Mouse (Mus musculus) heart, embryonic 11.5 days (tissue): Measurements from ENCODE around the gene Mpped1. TPM values are rescaled to one million over a fixed set of nuclear protein-coding genes. Genes with fewer than 3 reads are reported as not detected.

ENCODE experiments used
- ATAC-seq: fragments of 200-750 bp; cut with Nextera tagmentation; replicated peaks from 2 replicates; pipeline ENCODE4 v1.8.0; 2017; ENCODE audit warnings: moderate library complexity; ENCODE audit not compliant: insufficient number of reproducible peaks, low FRiP score, low TSS enrichment
- H3K27ac ChIP-seq: fragments of 300-500 bp; sonication (generic); 2 replicates; pipeline ENCODE4 v1.5.1; 2014; ENCODE audit warnings: mild to moderate bottlenecking, low read depth, low read length
- H3K27me3 ChIP-seq: fragments of 300-500 bp; sonication (generic); 2 replicates; pipeline ENCODE4 v1.6.1; 2014; ENCODE audit warnings: mild to moderate bottlenecking, low read length, mixed read lengths; ENCODE audit not compliant: control insufficient read depth, insufficient read depth
- H3K36me3 ChIP-seq: fragments of 300-500 bp; sonication (generic); 2 replicates; pipeline ENCODE4 v1.6.1; 2014; ENCODE audit warnings: mild to moderate bottlenecking, low read length, moderate library complexity, mixed read lengths; ENCODE audit not compliant: control insufficient read depth, insufficient read depth
- H3K4me1 ChIP-seq: fragments of 300-500 bp; sonication (generic); 2 replicates; pipeline ENCODE4 v1.6.1; 2014; ENCODE audit warnings: low read length; ENCODE audit not compliant: control insufficient read depth, insufficient read depth
- H3K4me2 ChIP-seq: fragments of 300-500 bp; sonication (generic); 2 replicates; pipeline ENCODE4 v1.6.1; 2014; ENCODE audit warnings: mild to moderate bottlenecking, moderate library complexity
- H3K4me3 ChIP-seq: fragments of 300-500 bp; sonication (generic); 2 replicates; pipeline ENCODE4 v1.5.1; 2014; ENCODE audit warnings: low read depth, low read length
- H3K9ac ChIP-seq: fragments of 300-500 bp; sonication (generic); 2 replicates; pipeline ENCODE4 v1.6.1; 2014; ENCODE audit warnings: mild to moderate bottlenecking, low read depth, low read length, moderate library complexity
- H3K9me3 ChIP-seq: fragments of 300-500 bp; sonication (generic); replicated peaks from 2 replicates; pipeline ENCODE4 v1.6.1; 2016; ENCODE audit warnings: low read length; ENCODE audit not compliant: control insufficient read depth
- WGBS: fragments of 180-500 bp; shearing (Covaris S2); extraction: QIAGEN DNeasy Blood & Tissue Kit; methylation state at CpG from one replicate; pipeline ENCODE4 v1.1.7; 2014; ENCODE audit not compliant: insufficient replicate concordance; 5-methylcytosine and 5-hydroxymethylcytosine counted together
- polyA plus RNA-seq: library from polyadenylated mRNA; unstranded; fragments of >200 nt; fragmentation: Nextera tagmentation; extraction: Ambion mirVana; gene quantifications from 2 replicates; pipeline ENCODE4 v1.2.1, GENCODE M21; 2014

Mpped1 gene
- polyA plus RNA-seq, 1 experiment from 2014 or later, result 0.27 TPM

GRCm38 (mm10) chr15:83845734-83846133, 66.5 kb downstream of the Mpped1 start:
- H3K9me3 ChIP-seq, result no peaks in the 10 kb centered on the region
- no peak overlapping the region for H3K9ac ChIP-seq
- H3K4me3 ChIP-seq, result no peak overlapping the region
- WGBS, result 46% methylated on average over 11 of the region's 11 CpGs
- no peak; the same call in 1 of the 2 replicates for ATAC-seq
- H3K4me2 ChIP-seq, result no peak overlapping the region; the same call in 1 of the 2 replicates
- no peaks in the 10 kb centered on the region for H3K4me1 ChIP-seq
- no peak overlapping the region for H3K27ac ChIP-seq
- H3K36me3 ChIP-seq, result no peaks in the 10 kb centered on the region
- peaks cover 12% of the 10 kb centered on the region for H3K27me3 ChIP-seq

- 31% methylated on average over 8 of the region's 8 CpGs for WGBS
- H3K4me1 ChIP-seq, result no peaks in the 10 kb centered on the region
These were observed 67.3 kb downstream of the Mpped1 start for GRCm38 (mm10) chr15:83846592-83846991.

GRCm38 (mm10) chr15:83847512-83847911, 68.2 kb downstream of the Mpped1 start:
- ATAC-seq, result no peak
- no peaks in the 10 kb centered on the region for H3K4me1 ChIP-seq
- no peak overlapping the region for H3K9ac ChIP-seq
- no peak overlapping the region for H3K4me3 ChIP-seq
- no peak overlapping the region for H3K27ac ChIP-seq
- no peak overlapping the region for H3K4me2 ChIP-seq
- no peaks in the 10 kb centered on the region for H3K9me3 ChIP-seq
- WGBS, result 66% methylated on average over 4 of the region's 4 CpGs
- H3K36me3 ChIP-seq, result no peaks in the 10 kb centered on the region
- H3K27me3 ChIP-seq, result peaks cover 10% of the 10 kb centered on the region

More at GRCm38 (mm10) chr15:83846592-83846991, 67.3 kb downstream of the Mpped1 start:
- H3K27me3 ChIP-seq, result peaks cover 12% of the 10 kb centered on the region
- ATAC-seq, result no peak
- no peak overlapping the region; the same call in 1 of the 2 replicates for H3K4me2 ChIP-seq
- no peaks in the 10 kb centered on the region for H3K36me3 ChIP-seq
- no peak overlapping the region for H3K4me3 ChIP-seq
- H3K9ac ChIP-seq, result no peak overlapping the region
- no peaks in the 10 kb centered on the region for H3K9me3 ChIP-seq
- H3K27ac ChIP-seq, result no peak overlapping the region

GRCm38 (mm10) chr15:83848193-83848592, 68.9 kb downstream of the Mpped1 start:
- H3K36me3 ChIP-seq, result no peaks in the 10 kb centered on the region
- no peak overlapping the region for H3K9ac ChIP-seq
- H3K4me3 ChIP-seq, result no peak overlapping the region
- H3K27ac ChIP-seq, result no peak overlapping the region
- WGBS, result 77% methylated on average over 9 of the region's 9 CpGs
- H3K4me2 ChIP-seq, result no peak overlapping the region
- no peak for ATAC-seq
- no peaks in the 10 kb centered on the region for H3K9me3 ChIP-seq
- no peaks in the 10 kb centered on the region for H3K4me1 ChIP-seq
- H3K27me3 ChIP-seq, result peaks cover 6% of the 10 kb centered on the region

- H3K27ac ChIP-seq, result no peak overlapping the region
- ATAC-seq, result no peak
- WGBS, result 65% methylated on average over 5 of the region's 5 CpGs
- H3K27me3 ChIP-seq, result no peaks in the 10 kb centered on the region
- H3K9me3 ChIP-seq, result no peaks in the 10 kb centered on the region
- H3K4me2 ChIP-seq, result no peak overlapping the region
- H3K9ac ChIP-seq, result no peak overlapping the region
- H3K4me3 ChIP-seq, result no peak overlapping the region
- no peaks in the 10 kb centered on the region for H3K36me3 ChIP-seq
- no peaks in the 10 kb centered on the region for H3K4me1 ChIP-seq
These were observed 74.1 kb downstream of the Mpped1 start for GRCm38 (mm10) chr15:83853400-83853811.

GRCm38 (mm10) chr15:83857129-83857528, 77.9 kb downstream of the Mpped1 start:
- H3K9ac ChIP-seq, result no peak overlapping the region
- H3K27me3 ChIP-seq, result no peaks in the 10 kb centered on the region
- no peak for ATAC-seq
- 17% methylated on average over 8 of the region's 8 CpGs for WGBS
- no peaks in the 10 kb centered on the region for H3K4me1 ChIP-seq
- no peak overlapping the region for H3K4me2 ChIP-seq
- H3K27ac ChIP-seq, result no peak overlapping the region
- H3K9me3 ChIP-seq, result no peaks in the 10 kb centered on the region
- no peaks in the 10 kb centered on the region for H3K36me3 ChIP-seq
- H3K4me3 ChIP-seq, result no peak overlapping the region

- WGBS, result 85% methylated on average over 5 of the region's 5 CpGs
- no peak overlapping the region for H3K9ac ChIP-seq
These were observed 86.4 kb downstream of the Mpped1 start for GRCm38 (mm10) chr15:83865626-83866025.

GRCm38 (mm10) chr15:83870936-83871335, 91.7 kb downstream of the Mpped1 start:
- Histone ChIP-seq H3K27me3 (peaks cover 20% of the 10 kb centered on the region), H3K9me3 (no peaks in the 10 kb centered on the region), H3K4me3 (no peak overlapping the region), H3K4me1 (0 out of 2 replicates have a peak, but pooled peaks cover 4% of the 10 kb centered on the region), H3K27ac (no peak overlapping the region), H3K9ac (no peak overlapping the region), H3K4me2 (peak overlapping the region; percentile 38), H3K36me3 (no peaks in the 10 kb centered on the region)
- no peak for ATAC-seq
- WGBS, result under 1% methylated on average over 17 of the region's 17 CpGs

More at GRCm38 (mm10) chr15:83865626-83866025, 86.4 kb downstream of the Mpped1 start:
- Histone ChIP-seq H3K36me3 (no peaks in the 10 kb centered on the region), H3K27ac (no peak overlapping the region), H3K27me3 (peaks cover 13% of the 10 kb centered on the region), H3K4me2 (no peak overlapping the region), H3K9me3 (no peaks in the 10 kb centered on the region), H3K4me3 (no peak overlapping the region), H3K4me1 (no peaks in the 10 kb centered on the region)
- no peak for ATAC-seq

- no peak for ATAC-seq
- no peaks in the 10 kb centered on the region for H3K36me3 ChIP-seq
- 47% methylated on average over 11 of the region's 11 CpGs for WGBS
- H3K4me2 ChIP-seq, result no peak overlapping the region
- H3K9ac ChIP-seq, result no peak overlapping the region
- no peaks in the 10 kb centered on the region for H3K4me1 ChIP-seq
- no peak overlapping the region for H3K27ac ChIP-seq
- H3K4me3 ChIP-seq, result no peak overlapping the region
- no peaks in the 10 kb centered on the region for H3K27me3 ChIP-seq
- no peaks in the 10 kb centered on the region for H3K9me3 ChIP-seq
These were observed 98.0 kb downstream of the Mpped1 start for GRCm38 (mm10) chr15:83877155-83877866.
